Mouse (Mus musculus) central nervous system, embryonic 11.5 days (tissue): ENCODE measurements around the gene Xylt2. TPM values are rescaled to one million over a fixed set of nuclear protein-coding genes. Genes with fewer than 3 reads are reported as not detected.

ENCODE experiments used
- polyA plus RNA-seq: library from polyadenylated mRNA; depleted of rRNA; stranded (reverse); fragments of >200 nt; gene quantifications from 2 replicates; pipeline ENCODE4 v1.2.3, GENCODE M21; 2012; rRNA removed

Gene Xylt2
- polyA plus RNA-seq, result 26.9 and 27.8 TPM in 2 replicates

DNA sequence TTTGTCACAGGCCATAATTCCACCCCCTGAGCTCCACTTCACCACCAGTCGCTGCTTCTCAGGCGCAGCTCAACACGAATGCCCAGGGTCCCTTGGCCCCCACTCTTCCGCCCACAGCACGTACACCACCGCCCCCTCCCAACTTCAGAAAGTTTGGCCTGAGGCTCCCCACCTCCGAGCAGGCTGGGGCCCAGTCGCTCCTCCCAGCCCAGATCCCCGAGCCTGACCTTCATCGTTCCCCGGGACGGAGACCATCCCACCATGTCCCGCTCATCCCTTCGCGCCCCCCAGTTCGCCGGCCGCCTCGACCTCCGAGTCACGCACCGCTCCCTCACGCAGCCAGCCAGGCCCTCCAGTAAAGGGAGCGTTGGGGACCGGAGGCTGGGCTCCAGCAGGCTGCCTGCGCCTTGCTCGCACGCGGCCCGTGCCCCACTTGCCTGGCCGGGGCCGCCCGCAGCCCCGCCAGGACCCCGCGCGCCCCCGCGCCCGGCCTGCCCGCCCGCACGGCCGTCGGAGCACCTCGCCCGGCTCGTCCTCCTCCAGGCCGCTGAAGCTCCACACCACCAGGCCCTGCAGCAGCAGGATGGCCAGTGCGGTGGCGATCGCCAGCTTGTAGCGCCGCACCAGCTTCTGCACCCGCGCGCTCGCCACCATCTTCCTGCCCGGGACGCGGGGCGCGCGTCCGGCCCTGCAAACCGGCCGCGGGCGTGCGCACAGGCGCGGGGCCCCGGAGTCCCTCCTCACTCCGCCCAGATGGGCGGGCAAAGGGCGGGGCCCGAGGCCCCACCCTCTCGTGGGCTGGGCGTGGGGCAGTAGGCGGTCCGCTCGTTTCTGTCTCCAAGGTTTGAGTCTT is at the start of gene Xylt2:
Gene Xylt2 (minus strand): TSS at position 762 of the 853 bp plus-strand sequence.

GRCm38 (mm10) chr11:94704472-94704871 is 27.2 kb upstream of the Xylt2 start, which contains the start of gene Gm11541:
Gene Gm11541 (minus strand): TSS chr11:94704499.

GRCm38 (mm10) chr11:94653663-94654436 is 23.5 kb downstream of the Xylt2 start, which contains the start of the genes Mrpl27 and Eme1:
Gene Mrpl27 (plus strand): TSS chr11:94653767.
Gene Eme1 (minus strand): TSS chr11:94653964.

GRCm38 (mm10) chr11:94629199-94629883 is 48.0 kb downstream of the Xylt2 start, which contains the start of gene Lrrc59:
Gene Lrrc59 (plus strand): TSS chr11:94629767.

Other genes with a start within 250 kb of the Xylt2 start
- gene Cacna1g, start 203.3 kb downstream of the Xylt2 start, polyA plus RNA-seq, result 128 and 162 TPM in 2 replicates
- gene Spata20, start 191.3 kb downstream of the Xylt2 start, polyA plus RNA-seq, result 0.20 TPM in 2 replicates
- gene Epn3, start 177.5 kb downstream of the Xylt2 start, polyA plus RNA-seq, result 1.0 and 2.1 TPM in 2 replicates
- 2.9 and 5.7 TPM in 2 replicates for gene Mycbpap, start 155.8 kb downstream of the Xylt2 start, polyA plus RNA-seq
- 7.7 and 8.3 TPM in 2 replicates for gene Rsad1, start 128.3 kb downstream of the Xylt2 start, polyA plus RNA-seq
- gene Chad, start 112.5 kb downstream of the Xylt2 start, polyA plus RNA-seq, result 0.10 and 0.55 TPM in 2 replicates
- 13.9 and 20.7 TPM in 2 replicates for gene Acsf2, start 75.6 kb downstream of the Xylt2 start, polyA plus RNA-seq
- gene Lrrc59, start 47.7 kb downstream of the Xylt2 start, polyA plus RNA-seq, result 126 and 129 TPM in 2 replicates
- gene Mrpl27, start 23.7 kb downstream of the Xylt2 start, polyA plus RNA-seq, result 96.5 and 117 TPM in 2 replicates
- gene Eme1, start 23.6 kb downstream of the Xylt2 start, polyA plus RNA-seq, result 42.1 and 54.0 TPM in 2 replicates
- gene Gm11541, start 27.0 kb upstream of the Xylt2 start, polyA plus RNA-seq, result 0.10 TPM in 1 of 2 replicates, not detected in the other
- 0.05 and 0.16 TPM in 2 replicates for gene Cdc34b, start 64.3 kb upstream of the Xylt2 start, polyA plus RNA-seq
- gene Tmem92, start 105.2 kb upstream of the Xylt2 start, polyA plus RNA-seq, result not detected in 2 replicates